Mouse (Mus musculus): ENCODE data around the gene Sec14l1.

- TF ChIP-seq GATA1 (IDR thresholded peaks at IDR 0.05; ENCODE audit: borderline replicate concordance, low read length), result no peak
- no peak for TF ChIP-seq POLR2AphosphoS5 (IDR thresholded peaks at IDR 0.05; ENCODE audit: insufficient replicate concordance, low read depth, low read length)
- TF ChIP-seq CTCF (IDR thresholded peaks at IDR 0.05; ENCODE audit: low read depth, low read length), result no peak
These were observed 20.3 kb upstream of the Sec14l1 start for GRCm38 (mm10) chr11:117094646-117095045.
